8 mouse cellular contexts compared by ENCODE assay signal in the genomic region with DNA sequence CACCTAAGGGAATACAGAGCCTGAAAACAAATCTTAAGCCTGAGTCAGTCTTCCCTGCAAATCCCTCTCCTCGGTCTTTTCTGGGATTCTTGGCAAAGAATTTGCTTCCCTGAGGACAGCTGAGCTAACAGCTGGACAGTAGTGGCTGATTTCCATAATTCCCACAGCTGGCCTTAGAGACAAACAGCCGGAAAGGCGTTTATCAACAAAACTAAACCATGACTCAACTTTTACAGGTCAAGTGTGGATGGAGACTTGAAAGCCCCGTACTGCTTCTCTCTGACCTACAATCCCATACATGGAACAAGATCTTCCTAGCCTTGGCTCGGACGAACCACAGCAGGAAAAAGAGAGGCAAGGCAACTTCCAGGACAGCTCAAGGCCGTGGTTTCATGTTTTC. TPM values are rescaled to one million over a fixed set of nuclear protein-coding genes. Genes with fewer than 3 reads are reported as not detected.
A peak's percentile ranks its signal among the peaks of the same experiment; 100 is the strongest.
DNase-seq lines count a peak whose midpoint lies in the region; ATAC-seq and TF ChIP-seq lines count a peak whose summit lies in the region.
"Had no signal": no experiment of that assay in that cellular context is flagged by ENCODE, and none has a peak within 500 bp of the region (broad histone marks: within the 10 kb centered on the region; RNA-seq: fewer than 3 reads in every experiment).

No protein-coding gene starts in this region.

- no peaks in the 10 kb centered on the region for H3K36me3 ChIP-seq in C2C12 (ENCODE audit: control insufficient read depth, insufficient read depth)
- H3K36me3 ChIP-seq in heart, embryonic 15.5 days = no peaks in the 10 kb centered on the region

- H3K4me1 ChIP-seq in heart, embryonic 15.5 days (replicated peaks) = peaks cover 81% of the 10 kb centered on the region

- H3K9me3 ChIP-seq in heart, embryonic 15.5 days (replicated peaks) = no peaks in the 10 kb centered on the region

- no peak overlapping the region for H3ac ChIP-seq in C2C12 (ENCODE audit: control insufficient read depth, insufficient read length, low read depth)

- peak overlapping the region; percentile 75 for H3K27ac ChIP-seq in heart, embryonic 15.5 days

- H3K4me3 ChIP-seq in C2C12 (ENCODE audit: insufficient read depth, poor library complexity, severe bottlenecking) = no peak overlapping the region
- no peak overlapping the region for H3K4me3 ChIP-seq in heart, embryonic 15.5 days

- peak; percentile 82 for DNase-seq in adipocyte (ENCODE audit: low spot score)
- peak; percentile 36 to 53 for DNase-seq in kidney, postnatal 25 days
- DNase-seq in yolk sac, embryonic 10.5 days (ENCODE audit: low spot score) = no peak
- no peak for DNase-seq in left cerebral cortex, postnatal 4 days
- DNase-seq in thymus, postnatal 36 days = no peak
- DNase-seq: cerebellum, postnatal 36 days had no signal

- 47% methylated on average over 7 of the region's 7 CpGs for WGBS in heart, embryonic 15.5 days

- peaks cover 9% of the 10 kb centered on the region for H3K79me2 ChIP-seq in C2C12 (ENCODE audit: control insufficient read depth, insufficient read depth)

- H3K9ac ChIP-seq in heart, embryonic 15.5 days = no peak overlapping the region

- peaks cover 1% of the 10 kb centered on the region for H3K79me3 ChIP-seq in C2C12 (ENCODE audit: low read depth)

- H3K27me3 ChIP-seq in C2C12 (ENCODE audit: control insufficient read depth, insufficient read depth, insufficient read length) = no peaks in the 10 kb centered on the region
- H3K27me3 ChIP-seq in heart, embryonic 15.5 days = no peaks in the 10 kb centered on the region

- no peak overlapping the region for H3K4me2 ChIP-seq in heart, embryonic 15.5 days

- intact Hi-C loops in left cerebral cortex, postnatal 4 days (cut with DNase I) = no loop called here

- no peak for TF ChIP-seq CTCF in C2C12 (IDR thresholded peaks at IDR 0.05; ENCODE audit: control insufficient read depth, insufficient read depth, insufficient read length)

- ATAC-seq in heart, embryonic 15.5 days (replicated peaks; ENCODE audit: insufficient number of reproducible peaks, insufficient read depth, low FRiP score, low read depth) = no peak

TF ChIP-seq in C2C12, 6 proteins besides CTCF, POLR2A, EP300 and RAD21:
- TF ChIP-seq MYOD1 (IDR thresholded peaks at IDR 0.05; ENCODE audit: control insufficient read depth, insufficient read length, low read depth) = peak; percentile 90
- TF ChIP-seq FOSL1 (IDR thresholded peaks at IDR 0.05; ENCODE audit: insufficient read depth, low read length, poor library complexity, severe bottlenecking) = no peak

RNA-seq across cellular contexts. Expression of a gene that starts 50.6 kb away (rescaled TPM):
- 8.8 TPM for polyA plus RNA-seq in C2C12 (2012; fragmentation: generic; extraction: Trizol)
- polyA plus RNA-seq in heart, embryonic 15.5 days (2015; fragmentation: Nextera tagmentation; extraction: Ambion mirVana) = 26.7 and 33.6 TPM in 2 replicates
- 1 to 10 TPM; 5.7 to 6.3 TPM for total RNA-seq in left cerebral cortex, postnatal 4 days (2021)

Comparison
In these comparisons a context has a peak if more than half of its experiments do, and no peak if none do; other contexts are left out.
1. DNase-seq: peak in adipocyte (single experiment) and kidney, postnatal 25 days (2 of 2); none in yolk sac, embryonic 10.5 days (single experiment), left cerebral cortex, postnatal 4 days (single experiment) and thymus, postnatal 36 days (0 of 2).